Mouse (Mus musculus) ES-E14 (cell line): ENCODE measurements around the gene Tmem273.

ENCODE experiments used
- CHD2 ChIP-seq: IDR thresholded peaks from 2 replicates; pipeline ENCODE4 v1.6.1; 2014; ENCODE audit warnings: mild to moderate bottlenecking, low read depth, low read length, inconsistent platforms
- ZC3H11A ChIP-seq: IDR thresholded peaks from 2 replicates; pipeline ENCODE4 v1.6.1; 2012; ENCODE audit warnings: low read depth, mild to moderate bottlenecking, inconsistent platforms, low read length, borderline replicate concordance

DNA sequence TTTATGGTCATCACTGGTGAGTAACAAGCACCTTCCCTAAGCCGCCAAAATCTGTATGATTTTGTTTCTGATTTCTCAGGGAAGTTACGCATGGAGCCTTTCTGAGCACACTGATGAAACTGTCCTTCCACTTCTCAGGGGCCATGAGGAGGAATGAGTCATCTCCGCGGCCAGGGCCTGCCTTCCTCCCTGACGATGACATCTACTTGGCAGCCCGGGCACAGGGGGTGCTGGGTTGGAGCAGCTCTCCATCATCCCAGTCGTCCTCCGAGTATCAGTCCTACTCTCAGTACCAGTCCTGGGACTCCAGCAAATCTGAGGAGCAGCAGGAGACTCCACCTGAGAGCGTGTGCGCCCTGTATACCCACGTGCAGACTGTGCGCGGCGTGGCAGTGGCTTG lies 49.4 kb downstream of the Tmem273 start:
- TF ChIP-seq CHD2 = no peak
- no peak for TF ChIP-seq ZC3H11A
